Mouse (Mus musculus): ENCODE measurements around the gene Ank2.

Ank2 gene

DNA sequence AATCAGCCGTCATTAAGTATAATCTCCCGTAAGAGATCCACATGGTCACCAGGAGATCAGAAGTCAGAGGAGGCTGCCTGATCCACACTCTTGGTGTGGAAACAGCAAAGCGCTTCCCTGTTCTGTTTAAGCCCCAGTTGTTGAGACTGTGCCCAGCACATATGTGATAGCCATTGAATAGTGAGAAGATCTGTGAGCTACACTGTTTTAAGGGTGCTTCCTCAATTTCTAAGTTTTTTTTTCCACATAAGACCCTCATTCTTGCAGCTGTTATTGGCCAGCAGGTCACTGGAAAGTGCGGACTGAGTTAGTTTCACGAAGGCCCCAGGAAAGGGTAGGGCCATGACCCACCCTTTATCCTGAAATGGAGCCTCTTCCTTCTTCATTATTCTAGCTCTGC, 216.9 kb downstream of the Ank2 start:
- no peak for DNase-seq

DNA sequence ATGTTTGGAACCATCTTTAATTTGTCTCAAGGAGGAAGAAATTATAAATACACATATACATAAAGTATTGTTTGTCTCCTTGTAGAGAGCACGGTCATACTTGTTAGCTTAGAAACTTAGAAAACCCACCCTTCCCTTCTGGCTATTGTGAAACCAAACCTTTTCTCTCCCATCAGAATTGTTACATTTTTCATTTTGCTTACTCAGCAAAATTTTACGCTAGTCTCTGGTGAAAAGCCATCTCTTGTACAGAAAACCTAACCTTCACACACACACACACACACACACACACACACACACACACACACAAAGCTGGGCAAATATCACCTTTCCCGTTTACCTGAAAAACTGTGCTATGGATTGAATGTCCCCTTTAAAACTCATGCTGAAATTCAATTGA, 217.8 kb downstream of the Ank2 start:
- no peak for DNase-seq

DNA sequence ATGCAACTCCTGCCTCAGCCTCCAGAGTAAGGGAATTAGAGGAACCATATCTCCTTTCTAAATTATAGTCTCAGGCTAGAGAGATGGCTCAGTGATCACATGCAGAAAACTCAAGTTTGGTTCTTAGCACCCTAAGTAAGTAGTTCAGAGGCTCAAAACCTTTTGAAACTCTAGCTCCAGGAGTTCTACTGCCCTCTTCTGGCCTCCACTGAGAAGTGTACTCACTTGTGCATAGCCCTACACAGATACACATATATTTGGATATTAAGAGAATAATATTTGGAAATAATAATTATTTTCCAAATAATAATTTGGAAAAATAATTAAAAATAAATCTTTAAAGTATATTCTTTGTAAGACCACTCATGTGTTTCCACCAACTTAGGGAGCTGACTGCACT, 218.8 kb downstream of the Ank2 start:
- no peak for DNase-seq

DNA sequence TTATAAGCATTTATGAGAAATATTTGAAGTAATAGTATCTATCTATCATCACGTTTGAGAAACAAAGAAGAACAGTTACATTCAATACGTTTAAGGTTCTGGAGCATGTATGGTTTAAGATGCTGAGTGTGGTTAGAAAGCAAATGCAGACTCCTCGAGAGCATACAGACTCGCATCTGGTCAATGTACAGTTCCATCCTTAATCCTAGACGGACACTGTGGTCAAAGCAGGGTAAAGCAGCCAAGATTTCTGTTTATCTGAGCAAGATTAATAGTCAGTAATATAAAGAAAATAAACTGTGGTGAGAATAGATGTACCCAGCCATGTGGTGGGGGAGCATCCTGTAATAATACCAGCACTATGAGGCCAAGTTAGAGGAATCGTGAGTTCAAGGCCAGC, 223.2 kb downstream of the Ank2 start:
- DNase-seq, result no peak

DNA sequence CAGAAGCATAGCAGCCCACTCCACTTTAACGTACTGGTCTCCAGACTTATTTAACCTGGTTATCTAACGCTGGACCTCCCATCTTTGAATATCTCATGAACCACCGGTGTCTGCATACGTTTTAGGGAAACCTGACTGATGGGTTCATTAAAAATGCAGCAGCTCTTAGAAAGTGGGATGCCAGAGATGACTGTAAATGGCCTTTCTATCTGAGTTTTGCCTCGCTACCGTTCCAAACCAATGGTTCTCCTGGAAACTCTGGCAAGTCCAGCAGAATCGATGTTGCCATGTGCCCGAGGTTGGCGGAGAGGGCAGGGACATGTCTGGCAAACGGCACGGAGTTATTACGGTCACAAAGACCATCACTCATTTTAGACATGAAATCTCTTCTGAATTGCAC, 226.3 kb downstream of the Ank2 start:
- no peak for DNase-seq

DNA sequence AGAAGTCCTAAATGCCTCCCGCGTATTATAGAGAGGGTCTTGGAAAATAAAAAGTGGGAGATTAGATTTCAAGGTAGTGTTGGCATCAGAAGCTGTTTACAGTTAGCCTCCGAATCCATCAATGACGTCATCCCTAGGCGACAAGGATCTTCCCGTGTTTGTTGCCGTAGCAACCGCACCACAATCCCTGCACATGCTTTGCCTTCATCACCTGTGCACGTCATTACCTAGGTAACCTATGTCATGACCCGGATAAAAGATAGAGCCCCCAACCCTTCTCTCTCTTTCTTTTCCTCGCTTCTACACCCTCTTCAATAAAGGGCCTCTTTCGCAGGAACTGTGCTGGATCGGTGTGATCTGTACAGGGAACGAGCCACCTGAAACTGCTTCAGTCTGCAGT, 229.5 kb downstream of the Ank2 start:
- DNase-seq, result no peak

DNA sequence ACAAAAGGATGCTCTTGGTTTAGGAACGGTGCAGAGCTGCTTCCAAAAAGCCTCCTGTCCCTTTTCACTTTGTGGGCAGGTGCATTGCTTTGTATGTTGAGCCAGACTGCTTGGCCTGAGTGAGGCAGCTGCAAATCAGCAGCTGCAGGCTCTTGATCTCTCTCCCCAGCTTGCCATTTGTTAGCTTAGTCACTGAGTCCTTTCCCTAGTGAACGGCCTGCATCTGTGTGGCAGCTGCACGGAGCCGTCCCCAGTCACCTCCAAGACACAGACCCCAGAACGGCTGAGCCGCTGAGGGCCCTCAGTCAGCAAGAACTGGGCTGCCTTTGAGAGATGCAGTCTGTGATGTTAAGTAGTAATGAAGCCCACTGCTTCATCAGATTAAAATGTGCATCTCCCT, 231.3 kb downstream of the Ank2 start:
- DNase-seq, result peak; percentile 62

DNA sequence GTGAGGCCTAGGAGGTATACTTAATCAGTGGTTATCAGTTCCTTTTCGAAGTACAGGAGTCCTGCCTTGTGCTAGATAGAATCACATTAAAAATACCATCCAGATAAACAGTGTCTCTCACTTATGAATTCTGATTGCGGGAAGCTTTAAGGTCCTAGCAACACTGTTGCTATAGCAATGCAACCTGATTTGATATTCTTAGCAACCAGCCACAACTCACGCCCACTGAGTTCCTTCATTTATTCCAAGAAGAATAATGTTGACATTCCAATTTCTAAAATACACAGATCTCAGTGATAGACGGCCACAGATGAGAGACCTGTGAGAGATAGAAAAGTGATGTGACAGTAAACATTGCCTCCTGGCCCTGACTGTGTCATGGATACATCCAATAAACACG, 233.4 kb downstream of the Ank2 start:
- DNase-seq, result no peak

DNA sequence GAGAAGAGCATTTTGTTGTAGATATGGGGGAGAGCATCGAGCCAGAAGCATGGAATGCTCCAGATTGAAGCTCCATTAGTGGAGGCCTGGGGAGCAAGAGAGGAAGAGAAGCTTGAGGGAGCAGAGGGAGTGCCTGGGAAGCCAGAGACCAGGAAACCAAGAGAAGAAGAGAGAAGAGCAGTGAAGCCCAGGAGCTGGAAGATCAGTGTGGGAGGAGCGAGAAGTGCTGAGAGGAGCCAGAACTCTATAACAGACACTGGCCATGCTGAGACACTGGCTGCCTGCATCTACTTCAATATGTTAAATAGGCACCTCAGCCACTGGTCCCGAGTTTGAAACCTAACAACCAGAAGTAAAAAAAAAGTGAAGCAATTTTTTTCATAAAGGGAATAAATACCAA, 234.0 kb downstream of the Ank2 start:
- no peak for DNase-seq

DNA sequence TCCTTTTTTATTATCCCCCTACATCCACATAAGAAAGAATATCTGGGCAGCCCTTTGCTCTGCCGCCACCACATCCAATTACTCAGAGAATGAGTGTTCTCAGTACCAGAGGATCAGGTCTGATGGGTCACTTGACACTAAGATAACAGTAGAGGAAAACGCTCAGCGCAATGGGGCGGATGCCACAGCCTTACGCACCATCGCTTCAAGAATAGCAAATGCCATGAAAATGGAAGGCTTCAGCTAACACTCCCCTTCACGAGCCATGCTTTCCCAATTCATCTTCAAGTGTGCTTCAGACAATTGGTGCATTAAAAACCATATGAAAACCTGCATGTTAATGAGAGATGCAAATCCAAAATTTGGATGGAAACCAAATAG, 238.4 kb downstream of the Ank2 start:
- peak; percentile 59 for DNase-seq

DNA sequence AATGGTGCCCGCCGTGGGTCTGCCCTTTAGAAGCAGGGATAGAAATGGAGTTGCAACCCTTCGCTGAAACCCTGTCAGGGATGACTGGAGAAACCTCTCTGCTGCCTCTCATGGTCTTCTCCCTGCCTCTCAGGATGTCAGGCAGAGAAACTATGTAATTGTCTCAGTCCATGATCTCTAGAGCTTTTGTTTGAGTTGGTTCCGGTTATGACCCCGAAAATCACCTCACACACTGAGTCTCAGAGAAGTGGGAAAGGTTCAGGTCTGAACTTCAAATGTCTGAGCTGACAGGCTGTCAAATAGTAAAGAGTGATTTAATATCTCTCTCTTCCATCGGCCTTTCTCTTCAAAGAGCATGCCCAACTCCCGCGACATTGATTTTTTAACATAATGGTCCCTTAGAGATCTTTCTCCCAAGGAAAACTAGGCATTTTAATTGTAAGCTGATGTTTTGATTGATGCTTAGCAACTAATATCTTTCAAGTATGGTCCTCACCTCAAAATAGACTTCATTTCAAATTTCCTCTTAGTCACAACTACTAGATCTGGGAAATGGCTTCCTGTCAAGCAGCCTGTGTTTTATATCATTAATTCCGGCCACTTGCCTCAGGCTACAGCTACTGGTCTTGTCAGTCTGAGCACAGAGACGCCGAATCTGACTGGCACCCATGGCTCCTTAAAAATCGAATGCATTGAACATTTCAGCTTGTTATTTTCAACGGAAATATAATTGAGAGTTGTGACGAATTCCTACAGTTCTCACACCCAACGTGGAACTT, 239.0 kb downstream of the Ank2 start:
- peak; percentile 68 for DNase-seq

DNA sequence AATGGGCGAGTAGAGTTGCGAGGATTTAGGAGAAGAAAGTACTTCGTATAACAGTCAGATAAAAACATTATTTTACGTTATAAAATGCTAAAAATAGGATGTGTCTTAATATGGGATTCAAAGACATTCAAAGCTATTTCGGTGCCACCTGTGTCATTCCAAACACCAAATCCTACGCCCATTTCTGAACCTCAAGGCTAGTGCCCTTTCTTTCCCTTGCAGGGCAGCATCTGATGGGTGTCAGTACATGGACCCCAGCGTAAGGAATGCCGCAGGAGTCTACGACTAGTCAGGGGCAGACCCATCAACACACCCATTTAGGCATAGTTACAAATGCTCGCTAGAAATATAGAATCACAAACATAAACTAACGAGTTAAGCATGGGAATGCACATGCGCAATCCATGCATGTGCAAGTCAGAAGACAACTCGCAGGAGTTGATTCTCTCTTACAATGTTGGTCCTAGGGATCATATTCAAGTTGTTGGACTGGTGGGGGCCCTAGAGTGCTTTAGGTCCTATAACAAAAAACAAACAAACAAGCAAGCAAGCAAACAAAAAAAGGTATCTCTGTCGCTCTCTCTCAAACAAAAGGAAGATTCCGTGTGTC, 240.6 kb downstream of the Ank2 start:
- peak; percentile 51 for DNase-seq

DNA sequence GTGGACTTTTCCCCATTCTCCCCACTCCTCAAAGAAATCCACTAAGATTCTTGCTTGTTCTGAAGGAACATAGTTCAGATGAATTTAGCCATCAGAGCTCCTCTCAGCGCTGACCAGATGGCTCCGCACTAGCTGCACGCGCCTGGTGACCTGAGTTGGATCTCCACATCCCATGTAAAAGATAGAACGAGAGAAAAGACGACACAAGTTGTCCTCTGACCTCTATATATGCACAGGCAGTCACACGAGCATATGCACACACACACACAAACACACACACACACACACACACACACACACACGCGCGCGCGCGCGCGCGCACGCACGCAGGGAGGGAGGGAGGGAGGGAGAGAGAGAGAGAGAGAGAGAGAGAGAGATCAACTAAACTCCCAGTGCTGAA, 241.2 kb downstream of the Ank2 start:
- no peak for DNase-seq

DNA sequence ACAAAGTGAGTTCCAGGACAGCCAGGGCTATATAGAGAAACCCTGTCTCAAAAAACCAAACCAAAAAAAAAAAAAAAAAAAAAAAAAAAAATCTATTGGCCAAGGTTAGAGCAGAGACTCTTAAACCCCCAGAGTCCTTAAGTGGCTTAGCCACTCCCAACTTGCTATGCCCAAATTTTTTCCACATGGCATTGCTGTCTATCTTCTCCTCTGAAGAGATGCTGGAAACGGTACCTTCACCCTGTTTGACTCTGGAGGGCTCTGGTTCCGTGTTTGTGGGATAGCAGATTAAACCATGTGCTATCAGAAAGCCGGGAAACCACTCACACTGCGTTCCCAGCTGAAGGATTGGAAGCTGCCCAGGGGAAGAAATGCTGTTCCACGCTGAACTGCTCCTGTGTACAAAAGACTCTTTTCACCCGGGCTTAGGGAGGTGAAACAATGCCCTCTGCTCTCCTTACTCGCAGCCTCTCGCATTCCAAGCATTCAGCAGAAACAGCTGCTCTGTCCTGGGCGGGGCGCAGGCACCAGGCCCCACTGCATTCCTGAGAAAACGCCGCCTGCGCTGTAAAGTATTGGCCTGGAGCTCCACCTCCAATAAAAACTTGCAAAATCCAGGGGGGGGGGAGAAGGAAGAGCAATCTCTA, 241.7 kb downstream of the Ank2 start:
- DNase-seq, result peak; percentile 93

DNA sequence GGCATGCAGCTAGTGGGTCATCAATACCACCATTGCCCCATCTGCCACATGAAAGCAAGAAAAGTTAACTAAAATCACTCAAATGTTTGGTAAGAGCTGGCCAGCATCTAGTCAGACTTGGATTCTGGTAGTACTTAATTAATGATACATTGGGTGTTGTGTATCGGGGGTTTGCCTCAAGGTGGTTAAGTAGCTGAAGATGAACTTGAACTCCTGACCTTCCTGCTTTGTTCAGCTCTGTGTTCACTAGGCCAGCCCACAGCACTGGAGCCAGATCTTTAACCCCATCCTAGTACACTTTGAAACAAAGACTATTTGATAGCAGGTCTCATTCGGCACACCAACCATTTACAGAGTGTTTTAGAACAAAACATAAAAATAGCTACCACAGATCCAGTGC, 242.5 kb downstream of the Ank2 start:
- DNase-seq, result no peak

DNA sequence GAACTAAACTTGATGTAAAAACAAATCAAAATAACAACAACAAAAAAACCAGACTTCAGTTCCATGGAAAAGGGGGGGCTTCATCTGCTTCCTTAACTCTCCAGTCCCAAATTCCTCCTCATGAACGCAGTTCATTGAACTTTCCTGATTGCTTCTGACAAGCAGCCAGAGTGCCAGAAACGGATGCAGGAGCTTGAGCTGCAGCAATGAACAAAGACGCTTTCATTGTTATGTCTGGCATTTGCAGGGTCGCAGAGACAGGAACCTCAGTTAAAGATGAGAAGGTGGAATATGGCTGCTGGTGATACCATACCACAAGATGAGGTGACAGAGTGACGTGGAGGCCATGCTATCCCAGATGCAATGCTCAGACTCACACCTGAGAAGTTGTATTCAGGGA, 248.2 kb downstream of the Ank2 start:
- DNase-seq, result peak; percentile 69

DNA sequence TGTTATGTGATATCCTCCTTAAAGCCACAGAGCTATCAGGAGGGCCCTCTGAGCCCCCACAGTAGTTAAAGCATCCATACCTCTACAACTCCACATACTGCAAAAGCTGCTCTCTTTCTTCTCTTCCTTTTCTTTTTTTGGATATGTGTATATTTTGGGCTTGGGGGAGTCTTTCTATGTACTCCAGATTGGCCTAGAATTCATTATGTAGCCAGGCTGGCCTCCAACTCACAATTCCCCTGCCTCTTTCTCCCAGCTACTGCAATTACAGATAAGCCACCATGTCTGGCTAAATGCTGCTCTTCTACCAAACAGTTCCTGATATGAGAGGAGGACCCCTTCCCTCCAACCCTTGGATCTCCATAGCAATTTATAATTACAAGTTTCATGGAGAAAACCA, 250.5 kb downstream of the Ank2 start:
- DNase-seq, result no peak

DNA sequence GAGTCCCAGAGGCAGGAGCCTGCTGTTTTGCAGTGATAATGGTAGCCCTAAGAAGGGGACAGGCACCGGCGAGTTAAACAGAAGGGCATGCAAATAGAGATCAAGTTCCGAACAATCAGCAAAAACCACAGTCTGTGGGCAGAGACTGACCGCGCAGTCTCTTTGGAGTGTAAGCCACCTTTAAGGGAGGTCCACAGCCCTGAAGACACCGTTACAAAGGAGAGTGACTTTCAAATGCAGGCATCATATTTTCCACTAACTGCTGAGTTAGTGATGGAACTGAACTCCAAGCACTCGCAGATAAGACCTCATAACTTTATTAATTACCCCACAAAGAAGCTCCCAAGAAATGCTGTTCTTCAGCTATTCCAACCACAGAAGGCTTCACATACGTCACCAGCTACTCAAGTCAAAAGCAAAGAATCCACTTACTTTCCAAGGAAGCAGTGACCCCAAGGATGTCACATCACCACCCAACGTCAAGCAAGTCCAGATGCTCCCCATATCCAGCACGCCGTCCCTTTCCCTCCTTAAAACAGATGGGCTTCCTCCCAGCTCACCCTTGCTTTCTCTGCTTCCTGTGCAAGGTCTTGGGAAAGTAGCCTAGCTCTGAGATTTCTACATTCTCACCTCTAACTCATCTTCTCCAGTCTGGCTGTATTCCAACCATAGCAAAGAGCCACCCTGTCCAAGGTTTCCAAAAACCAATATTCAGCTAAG, 252.0 kb downstream of the Ank2 start:
- no peak for DNase-seq

DNA sequence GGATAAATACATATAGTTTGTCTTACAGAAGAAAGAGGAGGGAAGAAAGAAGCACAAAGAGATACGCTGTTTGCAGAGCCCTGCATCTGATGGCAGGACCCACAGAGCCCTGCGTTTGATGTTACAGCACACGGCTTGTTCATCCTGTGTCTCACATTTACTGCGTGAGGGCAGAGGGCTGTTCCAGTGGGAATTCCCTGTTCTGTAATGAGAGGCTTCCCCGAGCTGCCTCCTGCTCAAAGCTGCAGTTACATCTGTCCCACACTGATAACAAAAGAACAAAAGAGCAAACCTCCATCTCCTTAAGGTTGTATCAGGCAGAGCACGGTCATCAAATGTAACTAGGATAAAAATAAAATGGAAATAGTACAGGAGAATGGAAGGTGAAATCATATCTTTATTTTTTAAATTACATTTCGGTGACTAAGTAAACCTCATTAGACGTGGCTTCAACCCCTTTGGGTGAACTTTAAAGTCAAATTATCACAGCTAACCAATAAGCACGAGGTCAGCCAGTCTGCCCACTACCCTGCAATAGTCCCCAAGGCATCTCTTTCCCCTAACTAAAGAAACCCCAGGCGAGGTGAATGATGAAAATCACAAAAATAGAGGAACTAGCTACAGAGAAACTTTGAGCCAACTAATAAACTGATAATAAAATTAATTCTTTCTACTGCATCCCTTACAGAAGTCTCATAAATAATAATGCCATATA, 255.1 kb downstream of the Ank2 start:
- DNase-seq, result peak; percentile 30

DNA sequence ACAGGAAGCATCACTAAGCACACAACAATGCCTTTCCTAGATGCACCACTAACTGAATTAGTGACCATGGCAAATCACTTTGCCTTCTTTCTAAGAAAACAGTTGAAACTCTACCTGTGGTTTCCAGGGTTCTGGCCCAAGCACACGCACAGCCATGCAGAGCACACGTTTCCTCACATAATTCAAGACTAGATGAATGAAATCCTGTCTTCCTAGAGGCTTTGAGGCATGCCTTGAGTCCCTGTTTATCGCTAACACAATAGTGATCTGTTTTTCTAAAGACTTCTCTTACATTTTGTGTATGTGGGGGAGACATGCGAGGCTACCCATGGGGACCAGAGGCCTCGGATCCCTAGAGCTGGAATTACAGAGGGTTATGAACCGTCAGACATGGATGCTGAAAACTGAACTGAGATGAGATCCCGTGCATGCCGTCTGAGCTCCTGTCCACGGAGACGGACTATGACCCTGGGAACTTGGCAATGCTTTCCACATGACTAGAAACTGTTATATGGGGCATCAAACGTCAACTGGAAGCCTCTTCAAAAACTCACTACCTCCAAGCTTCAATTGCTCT, 256.8 kb downstream of the Ank2 start:
- no peak for DNase-seq

DNA sequence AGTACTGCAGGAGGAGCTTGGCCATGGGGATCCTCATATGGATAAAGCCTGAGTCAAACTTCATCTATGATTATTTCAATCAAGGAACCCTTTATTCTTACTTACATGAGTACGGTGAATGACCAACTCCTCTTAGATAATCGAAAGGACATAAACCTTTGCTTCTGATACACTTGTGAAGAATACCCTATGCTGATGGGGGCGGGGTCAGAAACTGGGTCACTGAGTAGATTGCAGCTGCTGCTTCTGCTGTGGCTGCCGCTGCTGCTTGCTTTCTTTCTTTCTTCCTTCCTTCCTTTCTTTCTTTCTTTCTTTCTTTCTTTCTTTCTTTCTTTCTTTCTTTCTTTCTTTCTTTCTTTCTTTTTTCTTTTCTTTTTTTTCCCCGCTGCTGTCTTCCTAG, 263.9 kb downstream of the Ank2 start:
- peak; percentile 84 for DNase-seq
